Mouse (Mus musculus): ENCODE measurements around the gene Smoc2.

DNA sequence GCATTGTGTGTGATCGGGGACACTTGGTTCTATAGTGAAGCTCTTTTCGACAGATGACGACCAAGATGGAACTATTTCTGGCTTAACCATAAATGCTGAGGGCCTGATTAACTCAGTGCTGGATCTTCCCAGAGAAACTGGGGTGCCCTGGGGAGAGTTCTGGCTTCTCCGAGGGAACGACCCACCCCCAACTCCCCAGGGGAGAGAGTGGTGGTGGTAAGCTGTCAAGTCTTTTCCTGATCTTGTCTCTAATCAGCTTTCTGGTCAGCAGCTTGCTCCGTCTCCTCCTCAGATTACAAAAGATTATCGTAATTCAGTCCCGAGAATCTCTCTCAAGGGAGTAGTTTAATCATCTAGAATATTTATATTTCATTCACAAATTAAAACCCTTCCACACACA is 63.2 kb downstream of the Smoc2 start:
- TF ChIP-seq POLR2A (IDR thresholded peaks at IDR 0.05; ENCODE audit: low read depth, low read length) (no peak), CTCF (IDR thresholded peaks at IDR 0.05; ENCODE audit: borderline replicate concordance, insufficient read depth, low read length) (no peak)
